22 mouse cellular contexts compared by ENCODE assay signal in the genomic region with DNA sequence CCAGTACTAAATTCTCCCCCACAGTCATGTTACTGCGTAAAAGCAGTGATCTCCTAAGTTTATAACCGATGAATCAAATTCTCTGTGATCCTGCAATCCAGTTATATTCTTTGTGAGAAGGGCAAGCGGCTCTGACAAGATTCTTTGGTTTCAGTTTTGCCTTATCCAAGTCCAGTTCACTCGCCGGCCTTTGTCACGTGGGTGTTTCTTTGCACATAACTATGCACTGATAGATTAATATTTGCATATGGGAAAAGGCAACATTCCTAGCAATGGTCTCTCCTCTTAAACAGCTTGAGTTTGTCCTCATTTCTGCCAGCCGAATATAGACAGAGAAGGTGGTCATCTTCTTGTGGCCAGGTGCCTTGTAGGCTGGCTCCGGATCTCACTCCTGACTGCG. TPM values are rescaled to one million over a fixed set of nuclear protein-coding genes. Genes with fewer than 3 reads are reported as not detected.
"Had no signal": no experiment of that assay in that cellular context is flagged by ENCODE, and none has a peak within 500 bp of the region (broad histone marks: within the 10 kb centered on the region; RNA-seq: fewer than 3 reads in every experiment).

No protein-coding gene starts in this region.

- ATAC-seq: inflammation-experienced regulatory T-cells, adult 6 months; midbrain, embryonic 13.5 days had no signal

- H3K27ac ChIP-seq: kidney, embryonic 15.5 days; liver, embryonic 15.5 days; midbrain, embryonic 13.5 days; neural tube, embryonic 15.5 days had no signal

- H3K4me2 ChIP-seq: kidney, embryonic 15.5 days; liver, embryonic 15.5 days; lung, embryonic 14.5 days; midbrain, embryonic 13.5 days; neural tube, embryonic 15.5 days had no signal

- H3K36me3 ChIP-seq: kidney, embryonic 15.5 days; liver, embryonic 15.5 days; midbrain, embryonic 13.5 days; neural tube, embryonic 15.5 days had no signal

- H3K9ac ChIP-seq: kidney, embryonic 15.5 days; liver, embryonic 15.5 days; lung, embryonic 14.5 days; midbrain, embryonic 13.5 days; neural tube, embryonic 15.5 days had no signal

- H3K27me3 ChIP-seq: kidney, embryonic 15.5 days; liver, embryonic 15.5 days; midbrain, embryonic 13.5 days; neural tube, embryonic 15.5 days had no signal

- H3K9me3 ChIP-seq: kidney, embryonic 15.5 days; liver, embryonic 15.5 days; midbrain, embryonic 13.5 days; neural tube, embryonic 15.5 days had no signal

- DNase-seq: kidney, adult 2 months; kidney, postnatal 14 days; left cerebral cortex, postnatal 4 days; liver; lung, embryonic 14.5 days; right cerebral cortex, adult 18-20 months; right cerebral cortex, postnatal 25 days; thymus, postnatal 36 days had no signal

- H3K4me3 ChIP-seq: kidney, embryonic 15.5 days; liver, embryonic 15.5 days; midbrain, embryonic 13.5 days; neural tube, embryonic 15.5 days had no signal

- H3K4me1 ChIP-seq: liver, embryonic 15.5 days; midbrain, embryonic 13.5 days; neural tube, embryonic 15.5 days had no signal

RNA-seq across cellular contexts. Expression of gene Hist1h2ba, which starts 3.5 kb away (rescaled TPM):
- total RNA-seq: layer of hippocampus, adult 8-10 months; layer of hippocampus, postnatal 14 days; left cerebral cortex, adult 18-20 months; left cerebral cortex, postnatal 10 days; left cerebral cortex, postnatal 4 days; megakaryocyte progenitor cell, adult 5-6 weeks; midbrain, postnatal 0 days had no signal
- polyA plus RNA-seq: inflammation-experienced regulatory T-cells, adult 6 months; kidney, embryonic 15.5 days; large intestine, adult 2 months; liver, embryonic 15.5 days; lung, embryonic 14.5 days; midbrain, embryonic 13.5 days; midbrain, postnatal 0 days; neural tube, embryonic 11.5 days; neural tube, embryonic 15.5 days; thymus, postnatal 0 days had no signal

RNA-seq across cellular contexts. Expression of gene Hist1h2aa, which starts 3.8 kb away (rescaled TPM):
- total RNA-seq: layer of hippocampus, adult 8-10 months; layer of hippocampus, postnatal 14 days; left cerebral cortex, adult 18-20 months; left cerebral cortex, postnatal 10 days; left cerebral cortex, postnatal 4 days; megakaryocyte progenitor cell, adult 5-6 weeks; midbrain, postnatal 0 days had no signal
- polyA plus RNA-seq: inflammation-experienced regulatory T-cells, adult 6 months; kidney, adult 2 months; kidney, embryonic 15.5 days; large intestine, adult 2 months; liver, embryonic 15.5 days; lung, embryonic 14.5 days; midbrain, embryonic 13.5 days; midbrain, postnatal 0 days; neural tube, embryonic 11.5 days; neural tube, embryonic 15.5 days; thymus, postnatal 0 days had no signal

RNA-seq across cellular contexts. Expression of gene Slc17a4, which starts 15.7 kb away (rescaled TPM):
- total RNA-seq: layer of hippocampus, adult 8-10 months; layer of hippocampus, postnatal 14 days; left cerebral cortex, adult 18-20 months; left cerebral cortex, postnatal 10 days; left cerebral cortex, postnatal 4 days; midbrain, postnatal 0 days had no signal
- polyA plus RNA-seq: lung, embryonic 14.5 days; midbrain, embryonic 13.5 days; midbrain, postnatal 0 days had no signal
